Mouse (Mus musculus) midbrain, postnatal 0 days (tissue): Measurements from ENCODE around the gene Vat1. TPM values are rescaled to one million over a fixed set of nuclear protein-coding genes. Genes with fewer than 3 reads are reported as not detected.

Experiments used
- ATAC-seq: fragments of 200-750 bp; cut with Nextera tagmentation; 2 replicates; pipeline ENCODE4 v1.8.0; 2017; ENCODE audit warnings: moderate number of reproducible peaks, mild to moderate bottlenecking, moderate TSS enrichment, moderate library complexity; ENCODE audit not compliant: low FRiP score
- DNase-seq: peaks from one replicate; pipeline ENCODE4 v3.0.0-alpha.2; 2015; ENCODE audit warnings: low spot score
- H3K27ac ChIP-seq: fragments of 300-500 bp; sonication (generic); 2 replicates; pipeline ENCODE4 v1.5.1; 2014; ENCODE audit warnings: low read depth, mild to moderate bottlenecking, low read length, mixed read lengths
- H3K27me3 ChIP-seq: fragments of 300-500 bp; sonication (generic); 2 replicates; pipeline ENCODE4 v1.6.1; 2014; ENCODE audit warnings: low read length, control low read depth, mixed read lengths; ENCODE audit not compliant: insufficient read depth
- H3K36me3 ChIP-seq: fragments of 300-500 bp; sonication (generic); 2 replicates; pipeline ENCODE4 v1.6.1; 2014; ENCODE audit warnings: low read length, control low read depth, mixed read lengths; ENCODE audit not compliant: insufficient read depth
- H3K4me1 ChIP-seq: fragments of 300-500 bp; sonication (generic); 2 replicates; pipeline ENCODE4 v1.6.1; 2014; ENCODE audit warnings: mild to moderate bottlenecking, control low read depth, antibody characterized with exemption, low read length, mixed read lengths; ENCODE audit not compliant: insufficient read depth
- H3K4me2 ChIP-seq: fragments of 300-500 bp; sonication (generic); 2 replicates; pipeline ENCODE4 v1.6.1; 2014; ENCODE audit warnings: low read depth, mild to moderate bottlenecking, low read length, mixed read lengths; ENCODE audit not compliant: poor library complexity, severe bottlenecking
- H3K4me3 ChIP-seq: fragments of 300-500 bp; sonication (generic); 2 replicates; pipeline ENCODE4 v1.5.1; 2014; ENCODE audit warnings: low read depth, mild to moderate bottlenecking, low read length, moderate library complexity
- H3K9ac ChIP-seq: fragments of 300-500 bp; sonication (generic); replicated peaks from 2 replicates; pipeline ENCODE4 v1.6.1; 2014; ENCODE audit warnings: mild to moderate bottlenecking, low read length, moderate library complexity, mixed read lengths; ENCODE audit not compliant: poor library complexity, severe bottlenecking
- H3K9me3 ChIP-seq: fragments of 300-500 bp; sonication (generic); 2 replicates; pipeline ENCODE4 v1.6.1; 2016; ENCODE audit warnings: low read length, control low read depth
- CTCF ChIP-seq: IDR thresholded peaks from 2 replicates; pipeline ENCODE4 v1.5.1; 2016; ENCODE audit warnings: antibody characterized with exemption, mild to moderate bottlenecking
- WGBS: fragments of 180-500 bp; shearing (Covaris S2); extraction: QIAGEN DNeasy Blood & Tissue Kit; methylation state at CpG from one replicate; pipeline ENCODE4 v1.1.7; 2014; 5-methylcytosine and 5-hydroxymethylcytosine counted together
- polyA plus RNA-seq: library from polyadenylated mRNA; unstranded; fragments of >200 nt; fragmentation: Nextera tagmentation; extraction: Ambion mirVana; gene quantifications from 2 replicates; pipeline ENCODE4 v1.2.1, GENCODE M21; 2015
- total RNA-seq: library from RNA; depleted of rRNA; stranded (reverse); fragments of >200 nt; gene quantifications from 2 replicates; pipeline ENCODE4 v1.2.3, GENCODE M21; 2014

The Vat1 gene
- total and polyA plus RNA-seq, 2 experiments from 2014 or later = 143 to 334 TPM

DNA sequence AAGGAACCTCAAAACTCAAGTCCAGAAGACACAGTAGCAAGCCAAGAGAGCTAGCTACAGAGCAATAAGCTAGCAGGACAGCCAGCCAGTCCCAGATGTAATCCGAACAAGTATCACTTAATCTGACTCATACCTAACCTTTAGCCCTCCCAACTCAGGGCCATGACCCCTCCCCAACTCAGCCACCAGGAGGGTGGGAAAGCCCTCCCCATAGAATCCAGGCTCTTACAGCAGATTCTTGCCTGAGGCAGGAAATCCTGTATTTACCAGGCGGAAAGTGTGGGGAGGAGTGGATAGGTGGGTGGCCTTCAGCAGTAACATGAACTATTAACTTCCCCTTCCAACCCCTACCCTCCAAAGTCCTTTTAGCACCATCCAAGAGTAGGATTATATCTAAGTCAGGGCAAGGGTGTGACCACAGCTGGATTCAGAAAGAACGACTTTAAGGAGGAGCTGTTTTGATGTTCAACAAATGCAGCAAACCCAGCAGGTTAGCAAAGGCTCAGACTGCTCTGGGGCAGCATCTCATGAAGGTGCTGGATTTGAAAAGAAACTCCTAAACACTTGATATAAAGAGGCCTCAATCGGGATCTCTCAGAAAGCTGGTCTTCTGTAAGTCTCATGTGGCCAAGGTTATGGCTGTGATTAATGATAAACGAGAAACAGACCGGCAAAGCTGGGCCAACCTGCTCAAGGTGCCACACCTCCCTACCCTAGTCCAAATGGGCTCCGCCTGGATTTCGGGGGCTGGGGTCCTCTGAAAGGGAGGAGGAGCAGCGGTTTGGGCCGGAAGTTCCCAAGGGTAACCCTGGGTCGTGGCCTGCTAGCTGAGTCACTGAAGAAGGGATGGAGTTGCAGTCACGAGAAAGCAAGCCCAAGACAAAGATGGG lies 1.6 kb downstream of the Vat1 start, which contains the start of gene Rnd2:
Rnd2 (plus strand) TSS at position 789 of the 890 bp plus-strand sequence.
- Histone ChIP-seq H3K9ac (peak within 1 kb of the TSS; percentile 90), H3K4me2 (peak within 1 kb of the TSS; percentile 85), H3K4me1 (peaks cover 23% of the 10 kb centered on the region), H3K4me3 (peak within 1 kb of the TSS; percentile 96), H3K9me3 (no peaks in the 10 kb centered on the region), H3K27me3 (no peaks in the 10 kb centered on the region), H3K27ac (peak within 1 kb of the TSS; percentile 92), H3K36me3 (peaks cover 23% of the 10 kb centered on the region)
- ATAC-seq (no peak), DNase-seq (no peak)
- 10% methylated on average over 12 of the region's 12 CpGs for WGBS
- no peak for TF ChIP-seq CTCF

DNA sequence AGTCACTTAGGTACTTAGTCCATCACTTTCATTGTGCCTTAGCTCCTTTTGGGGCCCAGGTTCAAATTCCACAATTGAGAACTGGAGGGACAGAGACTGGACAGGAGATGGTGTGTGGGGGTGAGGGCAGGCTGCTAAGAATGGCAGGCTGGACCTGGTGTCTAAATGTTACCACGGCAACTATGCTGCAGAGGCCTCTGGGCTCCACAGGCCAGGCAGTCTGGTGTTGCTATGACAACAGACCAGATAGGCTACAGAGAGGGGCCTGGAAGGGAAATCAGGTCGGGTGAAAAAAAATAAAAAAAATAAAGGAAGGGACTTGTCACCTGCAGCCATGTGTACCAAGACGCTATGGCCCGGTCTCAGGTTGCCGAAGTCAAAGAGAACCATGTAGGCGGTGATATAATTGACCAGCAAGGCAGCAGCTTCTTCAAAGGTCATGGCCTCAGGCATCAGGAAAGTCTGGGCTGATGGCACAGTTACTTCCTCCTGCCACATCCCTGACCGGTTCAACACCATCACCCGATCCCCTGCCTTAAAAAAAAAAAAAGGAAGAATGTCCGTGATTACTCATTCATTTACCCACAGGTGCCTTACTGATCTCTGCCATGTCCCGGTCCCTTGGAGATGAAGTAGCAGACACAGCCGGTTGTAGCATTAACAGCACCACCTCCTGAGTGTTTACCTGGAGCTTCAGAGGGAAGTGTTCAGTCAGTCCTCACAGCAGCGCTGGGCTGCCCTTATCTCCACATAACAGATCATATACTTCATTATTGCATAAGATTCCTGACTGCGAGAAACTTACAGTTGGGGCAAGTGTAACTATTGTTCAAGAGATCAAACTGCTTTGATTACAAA lies 3.2 kb downstream of the Vat1 start:
- Histone ChIP-seq H3K27me3 (no peaks in the 10 kb centered on the region), H3K27ac (no peak overlapping the region; the same call in 1 of the 2 replicates), H3K9me3 (no peaks in the 10 kb centered on the region), H3K4me1 (peaks cover 23% of the 10 kb centered on the region), H3K9ac (0 out of 2 replicates have a peak overlapping the region, but pooled peaks have one; percentile 90), H3K4me2 (peak overlapping the region; percentile 85), H3K4me3 (peak overlapping the region; percentile 96; the same call in 1 of the 2 replicates), H3K36me3 (peaks cover 38% of the 10 kb centered on the region)
- ATAC-seq (peak; percentile 32; the same call in 1 of the 2 replicates), DNase-seq (peak; percentile 82)
- TF ChIP-seq CTCF = no peak
- WGBS = 21% methylated on average over 13 of the region's 13 CpGs

DNA sequence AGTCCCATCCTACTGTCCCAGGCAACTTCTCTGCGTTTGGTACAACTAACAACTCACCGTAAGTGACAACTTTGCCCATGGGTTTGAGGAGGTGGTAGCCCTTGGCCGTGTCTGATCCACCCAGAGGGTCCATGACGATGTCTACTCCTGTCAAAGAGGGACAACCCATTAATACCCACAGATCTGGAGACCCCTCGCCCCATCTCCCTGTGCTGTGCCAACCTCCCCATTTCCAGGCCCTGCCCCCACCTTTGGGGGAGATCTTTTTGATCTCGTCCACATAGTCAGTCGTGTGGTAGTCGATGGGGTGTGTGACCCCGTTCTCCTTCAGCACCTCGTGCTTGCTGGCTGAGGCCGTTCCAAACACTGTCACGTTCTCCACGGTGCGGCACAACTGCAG lies 3.9 kb downstream of the Vat1 start:
- Histone ChIP-seq H3K9ac (no peak overlapping the region), H3K4me1 (peaks cover 23% of the 10 kb centered on the region), H3K9me3 (no peaks in the 10 kb centered on the region), H3K27ac (no peak overlapping the region; the same call in 1 of the 2 replicates), H3K4me2 (no peak overlapping the region), H3K27me3 (no peaks in the 10 kb centered on the region), H3K36me3 (peaks cover 42% of the 10 kb centered on the region), H3K4me3 (no peak overlapping the region)
- TF ChIP-seq CTCF = no peak
- ATAC-seq (no peak), DNase-seq (no peak)
- 50% methylated on average over 14 of the region's 14 CpGs for WGBS

DNA sequence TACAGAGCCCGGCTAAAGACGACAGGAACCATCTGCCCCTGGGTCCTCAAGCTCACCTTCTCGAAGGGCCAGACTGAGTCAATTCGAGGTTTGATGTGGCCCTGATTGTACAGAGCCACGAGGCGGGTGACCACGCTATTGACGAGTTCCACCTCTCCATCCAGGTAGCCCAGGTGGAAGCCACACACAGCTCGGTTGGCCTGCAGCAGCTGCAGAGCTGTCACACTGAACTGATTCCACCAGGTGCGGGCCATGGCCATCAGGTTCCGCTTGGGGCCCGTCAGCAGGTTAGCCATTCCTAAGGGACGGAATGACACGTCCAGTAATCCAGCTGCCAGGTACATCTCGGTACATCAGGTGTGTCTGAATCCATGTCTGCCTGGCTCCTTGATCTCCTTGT lies 5.7 kb downstream of the Vat1 start:
- no peak overlapping the region for H3K4me2 ChIP-seq
- WGBS = 90% methylated on average over 15 of the region's 15 CpGs
- no peak overlapping the region for H3K4me3 ChIP-seq
- peaks cover 20% of the 10 kb centered on the region for H3K4me1 ChIP-seq
- peaks cover 42% of the 10 kb centered on the region for H3K36me3 ChIP-seq
- H3K27me3 ChIP-seq = no peaks in the 10 kb centered on the region
- no peak for ATAC-seq
- no peak for DNase-seq
- H3K9ac ChIP-seq = no peak overlapping the region
- no peaks in the 10 kb centered on the region for H3K9me3 ChIP-seq
- no peak overlapping the region for H3K27ac ChIP-seq
- no peak for TF ChIP-seq CTCF

DNA sequence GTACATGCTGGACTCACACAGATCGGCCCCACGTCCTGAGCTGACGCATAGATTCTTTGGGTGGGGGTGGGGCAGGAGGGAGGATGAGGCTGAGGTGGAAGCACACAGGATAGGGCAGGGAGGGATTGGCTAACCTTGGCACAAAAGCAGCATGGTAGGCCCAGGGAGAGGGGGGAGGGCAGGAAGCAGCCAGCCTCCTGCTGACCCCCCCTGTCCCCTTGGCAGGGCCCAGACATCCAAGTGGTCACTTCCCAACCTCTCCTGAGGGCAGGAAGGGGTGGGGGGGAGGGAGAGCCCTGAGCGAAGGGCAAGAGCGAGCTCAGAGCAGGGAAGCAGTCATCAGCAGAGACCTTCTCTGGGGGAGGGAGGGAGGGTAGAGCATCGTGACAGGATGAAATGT lies 6.3 kb downstream of the Vat1 start:
- no peak for ATAC-seq
- H3K27me3 ChIP-seq = no peaks in the 10 kb centered on the region
- peaks cover 42% of the 10 kb centered on the region for H3K36me3 ChIP-seq
- no peak overlapping the region for H3K9ac ChIP-seq
- H3K27ac ChIP-seq = no peak overlapping the region
- H3K4me3 ChIP-seq = no peak overlapping the region
- peaks cover 20% of the 10 kb centered on the region for H3K4me1 ChIP-seq
- H3K9me3 ChIP-seq = no peaks in the 10 kb centered on the region
- 44% methylated on average over 6 of the region's 6 CpGs for WGBS
- H3K4me2 ChIP-seq = no peak overlapping the region
- no peak for DNase-seq
- TF ChIP-seq CTCF = no peak
